9 mouse cellular contexts compared by ENCODE assay signal in the genomic region with DNA sequence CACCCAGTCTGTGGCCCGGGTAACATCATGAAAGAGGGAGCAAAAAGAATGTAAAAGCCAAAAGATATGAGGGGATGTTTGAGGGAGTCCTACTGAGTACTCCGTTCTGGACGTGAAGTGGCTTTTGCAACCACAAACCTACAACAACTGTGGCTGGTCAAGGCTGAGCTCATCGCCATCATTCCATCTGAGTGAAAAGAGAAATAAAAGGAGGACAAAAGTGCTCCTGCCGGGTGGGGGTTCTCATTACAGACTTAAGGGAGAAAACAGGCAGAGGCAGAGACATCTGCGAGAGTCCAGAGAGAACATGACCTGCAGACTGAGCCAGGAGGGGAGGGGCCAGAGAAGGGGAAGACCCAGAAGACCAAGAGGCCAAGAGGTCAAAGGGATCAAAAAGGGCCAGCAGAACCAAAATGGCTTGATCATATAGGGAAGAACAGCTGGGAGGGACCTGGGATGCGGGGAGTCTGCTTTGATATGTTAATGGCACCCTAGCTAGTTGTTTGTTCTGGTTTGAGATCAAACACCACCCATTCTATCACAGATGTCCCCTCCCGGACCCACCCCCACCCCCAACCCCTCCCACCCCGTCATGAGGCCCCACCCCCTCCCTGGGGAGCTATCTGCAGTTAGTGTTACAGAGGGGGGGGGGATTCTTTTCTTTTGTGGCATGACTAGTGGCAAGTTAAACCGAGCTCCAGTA. TPM values are rescaled to one million over a fixed set of nuclear protein-coding genes. Genes with fewer than 3 reads are reported as not detected.
DNase-seq lines count a peak whose midpoint lies in the region; ATAC-seq lines count a peak whose summit lies in the region.
"Had no signal": no experiment of that assay in that cellular context is flagged by ENCODE, and none has a peak within 500 bp of the region (broad histone marks: within the 10 kb centered on the region; RNA-seq: fewer than 3 reads in every experiment).

No protein-coding gene starts in this region.

- DNase-seq in kidney, postnatal 25 days = no peak
- DNase-seq in forebrain, embryonic 14.5 days (ENCODE audit: low spot score) = peak; percentile 27
- DNase-seq in midbrain, embryonic 10.5 days (ENCODE audit: low spot score) = peak; percentile 84
- DNase-seq in yolk sac, embryonic 10.5 days (ENCODE audit: low spot score) = peak; percentile 7
- DNase-seq in urinary bladder, postnatal 4 days (ENCODE audit: low spot score in 2 of 2) = no peak
- DNase-seq in gastrocnemius, postnatal 10 days = no peak
- DNase-seq in cerebellum, postnatal 10 days = no peak
- DNase-seq: B cell, adult 2 months had no signal

- peak overlapping the region; percentile 22; the same call in 1 of the 2 replicates for H3K4me2 ChIP-seq in kidney, embryonic 16.5 days (replicated peaks; ENCODE audit: low read depth, low read length)
- peak overlapping the region; percentile 35; the same call in 1 of the 2 replicates for H3K4me2 ChIP-seq in forebrain, embryonic 14.5 days (ENCODE audit: low read length)

- H3K27ac ChIP-seq in kidney, embryonic 16.5 days (ENCODE audit: low read length) = no peak overlapping the region
- H3K27ac ChIP-seq in forebrain, embryonic 14.5 days (ENCODE audit: low read depth, low read length) = 0 out of 2 replicates have a peak overlapping the region, but pooled peaks have one; percentile 21
- H3K27ac ChIP-seq in midbrain, embryonic 10.5 days (replicated peaks) = peak overlapping the region; percentile 83

- no peak overlapping the region for H3K9ac ChIP-seq in kidney, embryonic 16.5 days (replicated peaks; ENCODE audit: low read length)
- H3K9ac ChIP-seq in forebrain, embryonic 14.5 days (ENCODE audit: low read length) = no peak overlapping the region

- H3K4me1 ChIP-seq in kidney, embryonic 16.5 days (ENCODE audit: insufficient read depth, low read length) = no peaks in the 10 kb centered on the region
- no peaks in the 10 kb centered on the region for H3K4me1 ChIP-seq in forebrain, embryonic 14.5 days (ENCODE audit: control insufficient read depth, insufficient read depth, low read length)
- H3K4me1 ChIP-seq in midbrain, embryonic 10.5 days = peaks cover 43% of the 10 kb centered on the region

- no peak overlapping the region; the same call in 1 of the 2 replicates for H3K4me3 ChIP-seq in kidney, embryonic 16.5 days (ENCODE audit: low read length)
- no peak overlapping the region for H3K4me3 ChIP-seq in forebrain, embryonic 14.5 days (ENCODE audit: low read depth, low read length)
- H3K4me3 ChIP-seq in midbrain, embryonic 10.5 days = peak overlapping the region; percentile 43

- H3K36me3 ChIP-seq in kidney, embryonic 16.5 days (ENCODE audit: insufficient read depth, low read length) = no peaks in the 10 kb centered on the region
- H3K36me3 ChIP-seq in forebrain, embryonic 14.5 days (ENCODE audit: control insufficient read depth, insufficient read depth, low read length) = no peaks in the 10 kb centered on the region
- H3K36me3 ChIP-seq in midbrain, embryonic 10.5 days = 0 out of 2 replicates have a peak, but pooled peaks cover 2% of the 10 kb centered on the region

- H3K9me3 ChIP-seq in kidney, embryonic 16.5 days (ENCODE audit: low read length) = peaks cover 8% of the 10 kb centered on the region
- 0 out of 2 replicates have a peak, but pooled peaks cover 3% of the 10 kb centered on the region for H3K9me3 ChIP-seq in forebrain, embryonic 14.5 days (replicated peaks; ENCODE audit: control insufficient read depth, low read length)
- H3K9me3 ChIP-seq in midbrain, embryonic 10.5 days (replicated peaks) = peaks cover 22% of the 10 kb centered on the region; the same call in 1 of the 2 replicates

- 29% methylated on average over 10 of the region's 10 CpGs for WGBS in kidney, embryonic 16.5 days
- WGBS in forebrain, embryonic 14.5 days = 20% methylated on average over 10 of the region's 10 CpGs
- 13% methylated on average over 10 of the region's 10 CpGs for WGBS in midbrain, embryonic 10.5 days

- no peak for ATAC-seq in kidney, embryonic 16.5 days (ENCODE audit: low FRiP score, low TSS enrichment)
- ATAC-seq in forebrain, embryonic 14.5 days = peak; percentile 72

- H3K27me3 ChIP-seq in kidney, embryonic 16.5 days (ENCODE audit: insufficient read depth, low read length) = no peaks in the 10 kb centered on the region
- H3K27me3 ChIP-seq in forebrain, embryonic 14.5 days (replicated peaks; ENCODE audit: control insufficient read depth, insufficient read depth, low read length) = no peaks in the 10 kb centered on the region
- no peaks in the 10 kb centered on the region for H3K27me3 ChIP-seq in midbrain, embryonic 10.5 days (ENCODE audit: low read depth, poor library complexity, severe bottlenecking)

RNA-seq across cellular contexts. Expression of gene 2510009E07Rik, which starts 7.3 kb away (rescaled TPM):
- polyA plus RNA-seq in kidney, embryonic 16.5 days (2015; fragmentation: Nextera tagmentation; extraction: Ambion mirVana) = 15.7 and 16.4 TPM in 2 replicates
- polyA plus RNA-seq in forebrain, embryonic 14.5 days (2014; fragmentation: Nextera tagmentation; extraction: Ambion mirVana) = 26.2 and 33.1 TPM in 2 replicates
- 81.7 and 97.5 TPM in 2 replicates for polyA plus RNA-seq in midbrain, embryonic 10.5 days (2016; fragmentation: Nextera tagmentation; extraction: Ambion mirVana)
- 10 to 100 TPM; 27.5 to 34.9 TPM for total RNA-seq in gastrocnemius, postnatal 10 days (2021)

Comparison
In these comparisons a context has a peak if more than half of its experiments do, and no peak if none do; other contexts are left out.
1. DNase-seq: peak in forebrain, embryonic 14.5 days (single experiment), midbrain, embryonic 10.5 days (single experiment) and yolk sac, embryonic 10.5 days (single experiment); none in kidney, postnatal 25 days (0 of 2), urinary bladder, postnatal 4 days (0 of 2), gastrocnemius, postnatal 10 days (single experiment) and cerebellum, postnatal 10 days (0 of 2).